Mouse (Mus musculus) stomach, postnatal 0 days (tissue): ENCODE measurements around the gene Snrnp48.

Source experiments
- CTCF ChIP-seq: IDR thresholded peaks from 2 replicates; pipeline ENCODE4 v1.5.1; 2016; ENCODE audit warnings: antibody characterized with exemption, low read depth, mild to moderate bottlenecking, moderate library complexity
- EP300 ChIP-seq: optimal IDR thresholded peaks from 2 replicates; pipeline ENCODE3; 2016; ENCODE audit warnings: antibody characterized with exemption

GRCm38 (mm10) chr13:38220331-38220730 is 15.6 kb downstream of the Snrnp48 start:
- TF ChIP-seq CTCF (peak; percentile 64), EP300 (no peak)
